Mouse (Mus musculus) liver, embryonic 14.5 days (tissue): Measurements from ENCODE around the gene Cmklr1. TPM values are rescaled to one million over a fixed set of nuclear protein-coding genes. Genes with fewer than 3 reads are reported as not detected.

Experiments used
- ATAC-seq: fragments of 200-750 bp; cut with Nextera tagmentation; 2 replicates; pipeline ENCODE4 v1.8.0; 2017; ENCODE audit warnings: moderate number of reproducible peaks, mild to moderate bottlenecking, moderate library complexity; ENCODE audit not compliant: insufficient read depth
- DNase-seq, 3 experiments: peaks; one replicate each; pipeline ENCODE4 v3.0.0-alpha.2; 2012 to 2013; ENCODE audit warnings: low read depth in 3 of 3, low spot score in 3 of 3
- H3K27ac ChIP-seq: fragments of 300-500 bp; sonication (generic); 2 replicates; pipeline ENCODE4 v1.5.1; 2014; ENCODE audit warnings: moderate library complexity, mild to moderate bottlenecking, control low read depth, inconsistent platforms
- H3K27me3 ChIP-seq: fragments of 300-500 bp; sonication (generic); 2 replicates; pipeline ENCODE4 v1.6.1; 2014; ENCODE audit warnings: mild to moderate bottlenecking, low read length, moderate library complexity; ENCODE audit not compliant: control insufficient read depth, insufficient read depth
- H3K36me3 ChIP-seq: fragments of 300-500 bp; sonication (generic); replicated peaks from 2 replicates; pipeline ENCODE4 v1.6.1; 2014; ENCODE audit warnings: low read depth; ENCODE audit not compliant: control insufficient read depth, insufficient read depth
- H3K4me1 ChIP-seq, 2 experiments: fragments of 200-500 bp in 1 of 2; fragments of 300-500 bp in 1 of 2; sonication (generic) in 1 of 2; replicated peaks; 2 replicates each; pipeline ENCODE4 v1.6.1; 2012 to 2014; ENCODE audit warnings: antibody characterized with exemption in 1 of 2, inconsistent platforms in 1 of 2, low read length in 1 of 2; ENCODE audit not compliant: control insufficient read depth in 2 of 2, insufficient read depth in 2 of 2
- H3K4me2 ChIP-seq: fragments of 300-500 bp; sonication (generic); 2 replicates; pipeline ENCODE4 v1.6.1; 2014; ENCODE audit warnings: low read depth, mild to moderate bottlenecking, control low read depth, moderate library complexity
- H3K4me3 ChIP-seq, 2 experiments: fragments of 200-500 bp in 1 of 2; fragments of 300-500 bp in 1 of 2; sonication (generic) in 1 of 2; 2 replicates each; pipeline ENCODE4 v1.5.1; 2012 to 2014; ENCODE audit warnings: low read depth in 2 of 2, low read length in 2 of 2, mild to moderate bottlenecking in 2 of 2, control low read depth in 1 of 2, inconsistent platforms in 1 of 2, moderate library complexity in 1 of 2; ENCODE audit not compliant: insufficient read depth in 1 of 2
- H3K9ac ChIP-seq: fragments of 300-500 bp; sonication (generic); replicated peaks from 2 replicates; pipeline ENCODE4 v1.6.1; 2014; ENCODE audit warnings: mild to moderate bottlenecking, control low read depth, moderate library complexity
- H3K9me3 ChIP-seq: fragments of 300-500 bp; sonication (generic); 2 replicates; pipeline ENCODE4 v1.6.1; 2016; ENCODE audit warnings: low read length, mixed read lengths; ENCODE audit not compliant: control insufficient read depth
- CTCF ChIP-seq: IDR thresholded peaks from 2 replicates; pipeline ENCODE4 v1.5.1; 2016; ENCODE audit warnings: antibody characterized with exemption, low read depth, control low read depth
- EP300 ChIP-seq: IDR thresholded peaks from 2 replicates; pipeline ENCODE4 v1.6.1; 2016; ENCODE audit warnings: antibody characterized with exemption, low read depth
- WGBS: fragments of 180-500 bp; shearing (Covaris S2); extraction: QIAGEN DNeasy Blood & Tissue Kit; methylation state at CpG from one replicate; pipeline ENCODE4 v1.1.7; 2014; ENCODE audit not compliant: insufficient replicate concordance; 5-methylcytosine and 5-hydroxymethylcytosine counted together
- polyA plus RNA-seq, 2 experiments: library from polyadenylated mRNA; depleted of rRNA in 1 of 2; stranded (reverse) in 1 of 2; unstranded in 1 of 2; fragments of >200 nt; fragmentation: Nextera tagmentation in 1 of 2; extraction: Ambion mirVana in 1 of 2; gene quantifications; 2 replicates each; pipeline versions ENCODE4 v1.2.1 to v1.2.3; 2012 to 2014

The Cmklr1 gene
- polyA plus RNA-seq, 2 experiments, result 1.4 to 1.5 TPM

GRCm38 (mm10) chr5:113603471-113603870, 46.8 kb downstream of the Cmklr1 start:
- Histone ChIP-seq H3K9me3 (no peaks in the 10 kb centered on the region), H3K27ac (no peak overlapping the region), H3K36me3 (no peaks in the 10 kb centered on the region), H3K27me3 (no peaks in the 10 kb centered on the region), H3K4me1 (no peaks in the 10 kb centered on the region), H3K4me2 (no peak overlapping the region), H3K9ac (no peak overlapping the region), H3K4me3 (no peak overlapping the region)
- TF ChIP-seq EP300 (no peak), CTCF (no peak)
- DNase-seq (no peak), ATAC-seq (no peak)
- WGBS, result 56% methylated on average over 9 of the region's 9 CpGs

GRCm38 (mm10) chr5:113600803-113601202, 49.4 kb downstream of the Cmklr1 start:
- Histone ChIP-seq H3K4me3 (no peak overlapping the region), H3K4me1 (no peaks in the 10 kb centered on the region), H3K4me2 (no peak overlapping the region), H3K9ac (no peak overlapping the region), H3K27me3 (no peaks in the 10 kb centered on the region), H3K27ac (no peak overlapping the region), H3K36me3 (no peaks in the 10 kb centered on the region), H3K9me3 (no peaks in the 10 kb centered on the region)
- TF ChIP-seq CTCF (no peak), EP300 (no peak)
- ATAC-seq, result no peak
- 63% methylated on average over 4 of the region's 4 CpGs for WGBS
- DNase-seq, result no peak

GRCm38 (mm10) chr5:113600181-113600580, 50.0 kb downstream of the Cmklr1 start:
- ATAC-seq, result no peak
- no peak for DNase-seq
- Histone ChIP-seq H3K9ac (no peak overlapping the region), H3K27me3 (no peaks in the 10 kb centered on the region), H3K4me3 (no peak overlapping the region), H3K36me3 (no peaks in the 10 kb centered on the region), H3K4me2 (no peak overlapping the region), H3K27ac (no peak overlapping the region), H3K9me3 (no peaks in the 10 kb centered on the region), H3K4me1 (no peaks in the 10 kb centered on the region)
- WGBS, result 59% methylated on average over 3 of the region's 3 CpGs
- TF ChIP-seq EP300 (no peak), CTCF (no peak)

GRCm38 (mm10) chr5:113596780-113597353, 53.4 kb downstream of the Cmklr1 start:
- Histone ChIP-seq H3K4me1 (no peaks in the 10 kb centered on the region), H3K4me2 (no peak overlapping the region), H3K27me3 (no peaks in the 10 kb centered on the region), H3K4me3 (no peak overlapping the region), H3K9me3 (no peaks in the 10 kb centered on the region), H3K27ac (no peak overlapping the region), H3K9ac (no peak overlapping the region), H3K36me3 (no peaks in the 10 kb centered on the region)
- TF ChIP-seq CTCF (no peak), EP300 (no peak)
- DNase-seq (no peak), ATAC-seq (no peak)
- WGBS, result 59% methylated on average over 9 of the region's 9 CpGs

GRCm38 (mm10) chr5:113596252-113596651, 54.0 kb downstream of the Cmklr1 start:
- Histone ChIP-seq H3K4me2 (no peak overlapping the region), H3K9me3 (no peaks in the 10 kb centered on the region), H3K9ac (no peak overlapping the region), H3K36me3 (no peaks in the 10 kb centered on the region), H3K4me1 (no peaks in the 10 kb centered on the region), H3K27me3 (no peaks in the 10 kb centered on the region), H3K4me3 (no peak overlapping the region), H3K27ac (no peak overlapping the region)
- whole genome bisulfite sequencing, result 67% methylated on average over 9 of the region's 9 CpGs
- TF ChIP-seq CTCF, result no peak
- DNase-seq (no peak), ATAC-seq (no peak)
